Mouse (Mus musculus) ZHBTc4 (cell line): ENCODE results near the gene Itpa.
"Not testable (repeated sequence)": the region's sequence is repeated elsewhere in the genome, so short reads cannot be mapped to it uniquely, and the experiment has no call there.

Experiments used
- DNase-seq: peaks from one replicate; pipeline ENCODE4 v3.0.0-alpha.2; 2011; ENCODE audit warnings: low read depth, low spot score

The Itpa gene

DNA sequence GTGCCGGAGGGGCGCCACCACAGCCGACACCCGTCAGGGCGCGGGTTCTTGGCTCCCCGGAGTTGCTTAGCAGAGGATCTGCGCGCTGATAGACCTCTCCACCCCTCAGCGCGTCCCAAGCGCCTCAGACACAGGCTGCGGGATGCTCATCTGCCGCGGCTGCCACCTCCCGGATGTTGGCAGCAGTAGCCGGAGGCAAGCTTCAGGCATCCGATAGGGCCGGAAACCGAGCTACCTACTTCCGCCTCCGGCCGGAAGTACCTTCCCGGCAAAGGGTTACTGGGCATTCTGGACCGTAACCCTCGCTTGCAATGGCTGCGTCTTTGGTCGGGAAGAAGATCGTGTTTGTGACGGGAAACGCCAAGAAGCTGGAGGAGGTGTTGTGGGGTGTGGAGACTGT, at the start of gene Itpa:
Gene Itpa (plus strand): TSS at position 52 of the 400 bp plus-strand sequence.
- DNase-seq: peak; percentile 97

DNA sequence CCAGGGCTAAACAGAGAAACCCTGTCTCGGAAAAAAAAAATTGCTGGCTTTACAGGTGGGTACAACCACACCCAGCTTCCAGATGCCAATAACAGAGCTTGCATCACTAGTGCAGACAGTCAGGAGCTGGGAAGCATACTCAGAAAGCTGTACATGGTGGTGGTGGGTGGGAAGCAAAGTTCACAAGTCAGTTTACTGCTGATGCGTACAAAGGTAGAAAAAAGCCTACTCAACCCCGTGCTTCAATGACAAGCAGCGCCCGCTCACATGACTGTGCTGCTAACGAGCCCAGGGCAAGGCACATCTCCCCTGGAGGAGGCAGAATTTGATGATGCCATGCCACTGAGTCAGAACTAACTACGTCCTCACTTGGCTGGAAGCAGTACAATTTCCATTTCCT, 48.4 kb upstream of the Itpa start:
- no peak for DNase-seq

DNA sequence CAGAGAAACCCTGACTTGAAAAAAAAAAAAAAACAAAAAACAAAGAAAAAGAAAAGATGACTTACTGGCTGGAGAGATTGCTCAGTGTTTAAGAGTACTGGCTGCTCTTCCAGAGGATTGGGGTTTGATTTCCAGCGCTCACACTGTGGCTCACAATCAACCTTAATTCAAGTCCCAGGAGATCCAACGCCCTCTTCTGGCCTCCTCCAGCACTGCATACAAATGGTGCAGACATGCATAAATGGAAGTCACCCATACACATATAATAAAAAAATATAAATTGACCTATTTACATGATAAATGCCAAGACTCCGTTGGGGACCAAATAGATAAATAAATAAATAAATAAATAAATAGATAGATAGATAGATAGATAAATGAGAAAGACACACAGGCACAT, 39.0 kb upstream of the Itpa start:
- DNase-seq: peak; percentile 84

DNA sequence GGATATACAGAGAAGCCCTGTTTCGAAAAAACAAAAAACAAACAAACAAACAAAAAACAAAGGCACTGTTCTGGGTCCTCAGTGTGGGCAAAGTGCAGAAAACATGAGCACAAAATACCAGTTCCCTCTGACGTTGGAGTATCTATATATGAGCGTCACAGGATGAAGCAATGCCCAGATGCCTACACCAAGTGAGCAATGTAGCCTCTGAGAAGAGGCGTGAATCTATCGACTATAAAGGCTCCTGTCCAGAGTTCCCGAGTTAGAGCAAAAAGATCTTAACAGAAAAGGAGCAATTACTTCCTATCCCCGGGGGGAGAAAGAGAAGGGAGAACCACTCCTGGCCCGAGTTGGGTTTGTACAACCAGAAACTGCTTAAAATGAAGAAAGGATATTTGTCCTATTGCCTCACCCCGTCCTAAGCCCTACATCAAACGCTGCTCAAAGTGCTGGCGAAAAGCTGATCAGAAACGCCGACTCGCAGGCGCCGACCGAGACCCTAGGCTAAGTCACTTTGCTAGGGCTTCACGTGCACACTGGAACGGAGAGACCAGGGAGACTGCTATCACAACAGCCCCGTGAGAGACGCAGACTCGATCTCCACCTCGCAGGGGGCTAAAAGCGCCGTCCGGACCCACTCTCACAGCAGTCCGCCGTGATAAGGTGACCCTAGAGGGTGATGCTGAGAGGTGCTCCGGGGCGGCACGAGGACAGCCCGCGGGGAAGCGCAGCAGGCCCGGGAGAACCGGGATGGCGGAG, 38.2 kb upstream of the Itpa start:
- DNase-seq: peak; percentile 57

DNA sequence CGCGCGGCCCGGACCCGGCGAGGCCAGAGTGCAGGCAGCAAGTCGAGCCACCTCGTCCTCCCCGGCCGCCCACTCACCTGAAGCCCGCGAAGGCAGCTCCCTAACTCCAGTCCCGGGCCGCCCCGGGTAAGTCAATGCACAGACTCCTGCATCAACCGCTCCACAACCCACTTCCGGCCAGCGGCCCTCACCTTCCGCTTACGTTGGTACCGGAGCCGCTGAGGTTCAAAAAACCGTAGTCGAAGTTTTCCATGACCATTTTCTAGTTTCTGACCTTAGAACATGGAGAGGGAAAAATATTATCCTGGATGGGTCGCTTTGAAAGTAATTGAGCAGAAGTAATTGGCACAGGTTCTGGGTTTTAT, 37.6 kb upstream of the Itpa start, which contains the start of the genes Fastkd5 and Ubox5:
Gene Fastkd5 (minus strand): TSS at position 189 of the 365 bp plus-strand sequence.
Gene Ubox5 (minus strand): TSS at position 200 of the 365 bp plus-strand sequence.
- DNase-seq: peak; percentile 84

DNA sequence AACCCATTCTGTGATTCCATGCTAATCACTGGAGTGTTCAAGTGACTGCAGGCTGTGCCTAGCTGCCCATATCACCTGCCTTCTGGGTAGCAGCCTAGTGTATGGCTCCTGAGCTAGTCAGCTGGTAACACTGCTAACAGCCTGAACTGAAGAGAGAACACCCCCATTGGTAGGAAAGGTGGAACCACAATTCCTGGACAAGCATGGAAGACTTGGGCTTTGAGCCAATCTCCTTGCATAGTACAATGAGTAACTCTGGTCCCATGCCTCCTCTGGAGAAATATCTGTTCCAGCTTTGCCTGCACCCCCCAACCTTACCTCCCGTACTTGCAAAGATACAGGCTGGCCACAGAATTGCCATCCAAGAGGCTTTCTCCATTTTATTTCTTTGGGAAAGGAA, 35.0 kb upstream of the Itpa start:
- DNase-seq: no peak

DNA sequence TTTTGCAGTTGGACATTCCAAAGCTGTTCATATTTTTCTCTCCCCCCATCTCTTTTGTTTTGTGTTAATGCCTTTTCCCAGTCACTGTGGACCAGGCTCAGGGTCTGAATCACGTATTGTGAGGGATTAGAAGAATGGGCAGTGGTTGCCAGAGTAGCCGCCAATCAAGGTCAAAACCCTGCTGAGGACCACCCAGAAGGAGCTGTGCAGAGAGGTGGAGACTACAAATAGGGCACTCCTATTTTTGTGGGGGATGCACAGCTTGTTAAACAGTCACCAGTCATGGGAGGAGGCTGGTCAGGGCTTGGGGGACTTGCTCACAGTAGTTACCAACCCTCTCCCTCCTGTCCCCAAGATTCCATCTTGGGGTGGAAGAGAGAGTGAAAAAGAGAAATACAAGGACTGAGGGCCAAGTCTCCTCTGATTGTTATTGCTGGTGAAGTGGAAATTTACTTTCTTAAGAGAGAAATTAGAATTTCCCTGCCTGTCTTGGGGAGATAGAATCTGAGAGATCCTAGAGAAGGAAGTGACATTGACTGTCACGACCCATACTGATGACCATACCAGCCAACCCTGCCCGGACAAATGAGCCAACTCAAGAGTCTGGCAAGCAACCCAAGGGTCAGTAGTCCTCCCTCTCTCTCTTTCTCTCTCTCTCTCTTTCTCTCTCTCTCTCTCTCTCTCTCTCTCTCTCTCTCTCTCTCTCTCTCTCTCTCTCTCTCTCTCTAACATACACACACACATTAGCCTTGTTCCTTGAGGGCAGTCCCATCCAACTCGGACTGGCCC, 34.3 kb upstream of the Itpa start:
- peak; percentile 34 for DNase-seq

DNA sequence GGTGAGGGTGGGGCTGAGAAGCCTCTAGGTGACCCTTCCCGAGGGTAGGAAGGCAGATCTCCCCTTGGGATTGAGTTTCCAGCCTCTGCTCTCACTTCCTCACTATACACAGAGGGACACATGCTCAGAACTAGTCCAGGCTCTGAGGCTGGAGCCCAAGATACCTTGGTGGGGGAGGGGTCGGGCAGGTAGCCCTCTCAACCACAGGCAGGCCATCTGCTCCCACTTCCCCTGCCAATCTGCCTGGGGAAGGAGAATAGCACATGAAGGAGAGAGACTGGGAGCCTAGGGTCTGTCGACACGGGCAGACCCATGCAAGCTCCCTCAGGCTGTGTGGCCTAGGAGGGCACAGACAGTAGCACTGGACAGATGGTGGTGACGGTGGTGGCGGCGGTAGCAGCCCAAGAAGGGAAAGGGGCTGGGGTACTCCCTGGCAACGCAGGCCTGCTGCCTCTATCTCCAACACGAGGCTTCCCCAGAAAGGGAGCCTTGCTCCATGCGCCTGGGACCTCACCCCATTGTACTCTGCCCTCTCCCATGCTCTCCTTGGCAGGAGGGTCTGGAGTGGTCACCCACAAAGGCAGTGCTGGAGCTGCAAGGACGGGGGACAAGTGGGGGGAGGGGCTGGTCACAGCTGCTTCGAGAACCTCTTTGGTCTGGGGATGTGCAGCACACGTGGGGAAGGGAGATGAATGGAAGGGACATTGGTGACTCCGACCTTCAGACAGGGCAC, 33.2 kb upstream of the Itpa start:
- DNase-seq: peak; percentile 20

DNA sequence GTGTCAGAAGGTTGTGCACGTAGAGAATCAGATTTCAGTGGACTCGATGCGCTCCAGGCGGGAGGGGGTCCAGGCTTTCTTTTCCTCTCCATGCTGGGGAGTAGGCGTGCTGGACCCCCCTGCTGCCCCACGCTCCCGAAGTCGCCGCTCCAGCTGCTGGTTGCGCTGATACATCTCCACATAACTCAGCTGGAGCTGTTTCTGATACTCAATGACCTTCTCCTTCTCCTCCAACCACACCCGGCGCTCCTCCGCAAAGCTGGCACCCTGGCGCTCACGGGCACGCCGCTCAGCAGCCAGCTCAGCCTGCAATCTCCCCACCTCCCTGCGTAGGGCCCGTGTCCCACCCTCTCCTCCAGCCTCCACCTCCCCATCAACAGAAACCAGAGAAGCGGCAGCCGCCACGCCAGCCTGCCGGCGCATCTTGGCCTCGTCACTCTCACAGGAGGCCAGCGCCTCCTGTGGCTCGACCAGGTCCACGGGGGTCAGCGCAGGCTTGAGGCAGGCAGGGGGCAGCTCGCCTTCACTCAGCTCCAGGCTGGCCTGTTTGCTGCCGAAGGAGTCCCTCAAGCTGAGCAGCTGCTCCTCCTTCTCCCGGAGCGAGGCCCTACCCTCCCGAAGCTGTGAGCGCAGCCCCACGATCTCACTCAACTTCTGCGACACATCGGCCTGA, 32.5 kb upstream of the Itpa start:
- DNase-seq: peak; percentile 48

DNA sequence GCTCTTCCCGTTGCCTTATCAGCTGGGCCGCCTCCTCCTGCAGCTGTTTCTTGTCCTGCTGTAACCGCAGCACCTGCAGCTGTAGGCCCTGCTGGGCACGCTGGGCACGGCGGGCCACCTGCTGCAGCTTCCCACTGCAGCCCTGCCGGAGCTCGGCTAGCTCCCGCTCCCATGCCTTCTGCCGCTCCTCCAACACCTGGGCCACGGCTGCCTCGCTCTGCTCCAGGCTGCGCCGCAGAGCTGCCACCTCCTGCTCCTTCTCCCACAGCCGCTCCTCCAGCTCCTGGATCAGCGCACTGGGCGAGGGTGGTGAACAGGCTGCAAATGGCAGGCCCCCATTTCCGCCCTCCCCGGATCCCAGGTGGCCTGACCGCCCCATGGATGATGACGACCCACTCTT, 31.6 kb upstream of the Itpa start:
- peak; percentile 65 for DNase-seq

DNA sequence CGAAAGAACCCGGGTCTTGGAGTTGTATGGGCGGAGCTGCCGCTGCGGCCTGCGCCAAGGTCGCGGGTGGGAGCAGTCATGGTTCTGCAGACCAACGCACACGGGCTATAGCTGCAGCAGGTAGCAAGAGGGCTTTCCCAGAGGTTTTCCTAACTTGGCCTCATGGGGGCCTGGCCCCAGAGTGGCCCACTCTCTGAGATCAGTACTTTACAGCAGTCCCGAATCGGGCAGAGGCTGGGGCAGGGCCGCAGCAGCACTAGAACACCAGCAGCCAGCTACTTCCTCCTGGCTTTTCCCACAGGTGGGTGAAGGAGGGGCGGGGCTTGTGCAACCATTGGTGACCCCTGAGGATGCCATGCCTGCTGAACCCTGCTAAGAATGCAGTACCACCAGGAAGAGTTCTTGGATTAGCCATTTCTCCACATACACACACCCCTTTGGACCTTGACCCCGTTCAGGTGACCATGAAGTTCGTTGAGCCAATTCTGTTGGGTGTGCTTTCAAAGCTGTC, 29.3 kb upstream of the Itpa start:
- DNase-seq: peak; percentile 66

DNA sequence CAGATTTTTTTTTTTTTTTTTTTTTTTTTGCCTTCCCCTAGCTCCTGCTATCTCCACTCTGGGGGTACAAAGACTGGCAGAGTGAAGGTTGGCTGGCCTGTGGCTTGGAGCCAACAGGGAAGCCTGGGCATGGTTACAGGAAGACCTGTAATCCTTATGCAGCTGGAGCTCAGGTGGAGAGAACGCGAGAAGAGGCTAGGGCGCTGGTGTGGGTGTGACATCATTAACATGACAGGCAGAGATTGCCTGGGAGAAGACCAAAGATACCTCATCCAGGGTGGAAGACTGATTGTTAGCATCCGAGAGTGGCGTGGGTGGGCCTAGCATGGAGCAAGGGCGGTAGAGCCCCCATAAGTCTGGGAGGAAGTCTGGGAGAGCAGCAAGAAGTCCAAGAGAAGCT, 28.1 kb upstream of the Itpa start:
- DNase-seq: peak; percentile 49

DNA sequence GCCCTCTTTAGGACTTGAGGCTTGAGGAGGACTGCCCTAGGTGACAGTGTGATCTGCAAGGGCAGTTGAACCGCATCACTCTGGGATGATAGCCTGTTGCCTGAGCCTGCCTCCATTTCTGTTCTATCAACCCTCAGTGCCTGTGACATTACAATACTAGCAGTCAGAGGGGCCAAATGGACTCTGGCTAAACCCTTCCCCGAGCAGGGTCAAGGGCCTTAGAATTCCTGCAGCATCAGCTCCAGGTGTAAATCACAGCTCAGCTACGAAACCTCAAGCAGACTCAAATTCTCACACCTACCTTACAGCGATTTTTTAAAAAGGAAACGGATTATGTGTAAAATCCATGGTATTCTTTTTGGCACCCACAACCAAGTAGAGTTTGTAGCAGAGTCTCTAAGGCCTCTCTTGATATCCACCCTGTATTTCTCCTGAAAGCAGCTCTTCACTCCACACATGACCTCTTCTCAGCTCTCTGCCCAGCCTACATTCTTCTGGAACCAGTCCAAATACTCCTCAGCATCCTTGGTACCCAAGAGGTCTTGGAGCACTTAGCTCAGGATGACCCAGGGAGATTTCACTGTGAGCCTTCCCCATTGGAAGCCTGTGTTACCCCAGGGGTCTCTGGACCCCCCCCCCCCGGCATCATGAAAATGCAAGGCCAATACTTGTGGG, 25.9 kb upstream of the Itpa start:
- no peak for DNase-seq

DNA sequence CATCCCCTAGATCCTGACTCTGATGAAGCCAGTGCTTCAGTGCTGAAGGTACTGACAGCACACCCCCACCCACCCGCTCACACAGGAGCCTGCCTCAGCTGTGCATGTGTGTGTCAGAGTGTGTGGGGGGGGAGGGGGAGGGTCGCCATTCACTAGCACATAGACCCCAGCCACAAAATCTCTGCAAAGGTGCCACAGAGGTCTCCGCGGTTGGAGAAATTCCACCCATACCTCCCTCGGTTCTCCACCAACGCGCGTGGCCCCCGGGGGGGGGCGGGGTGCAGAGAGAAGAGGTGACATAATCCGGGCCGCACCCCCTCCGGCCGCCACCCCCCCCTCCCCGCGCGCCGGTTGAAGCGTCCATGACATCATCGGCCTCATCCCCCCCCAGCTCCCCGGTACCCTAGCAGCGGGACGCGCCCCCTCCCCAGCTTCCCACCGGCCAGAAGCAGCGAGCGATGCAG, 25.2 kb upstream of the Itpa start:
- DNase-seq: peak; percentile 66

DNA sequence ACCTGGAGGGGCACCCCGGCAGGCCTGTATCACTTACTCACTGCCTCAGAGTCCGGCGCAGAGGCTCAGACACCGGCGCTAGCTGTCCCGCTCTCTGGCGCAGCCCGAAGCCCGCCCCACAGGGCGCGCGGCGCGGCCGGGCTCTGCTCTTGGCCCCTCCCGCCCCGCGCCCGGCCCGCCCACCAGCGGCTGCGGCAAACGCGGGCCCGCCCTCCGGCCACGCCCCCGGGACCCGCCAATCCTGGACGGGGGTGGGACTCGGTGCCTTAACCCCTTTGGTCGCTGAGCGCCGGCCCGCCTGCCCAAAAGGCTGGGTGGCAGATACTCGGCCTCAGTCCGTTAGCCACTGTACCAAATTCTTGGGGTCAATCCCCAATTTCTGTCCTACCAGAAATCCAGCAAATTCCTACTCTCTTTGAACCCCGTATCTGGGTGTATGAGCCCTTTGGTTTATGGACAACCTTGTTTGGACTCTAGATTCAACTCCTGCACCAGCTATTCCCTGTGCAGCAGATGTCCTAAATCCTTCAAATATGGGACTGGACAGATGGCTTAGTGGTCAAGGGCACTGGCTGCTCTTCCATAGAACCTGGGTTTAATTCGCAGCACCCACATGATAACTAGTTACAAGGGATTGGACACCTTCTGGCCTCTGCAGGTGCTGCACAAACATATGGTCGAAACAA, 24.6 kb upstream of the Itpa start, which contains the start of gene Lzts3:
Gene Lzts3 (minus strand): TSS at position 120 of the 686 bp plus-strand sequence.
- DNase-seq: peak; percentile 94

DNA sequence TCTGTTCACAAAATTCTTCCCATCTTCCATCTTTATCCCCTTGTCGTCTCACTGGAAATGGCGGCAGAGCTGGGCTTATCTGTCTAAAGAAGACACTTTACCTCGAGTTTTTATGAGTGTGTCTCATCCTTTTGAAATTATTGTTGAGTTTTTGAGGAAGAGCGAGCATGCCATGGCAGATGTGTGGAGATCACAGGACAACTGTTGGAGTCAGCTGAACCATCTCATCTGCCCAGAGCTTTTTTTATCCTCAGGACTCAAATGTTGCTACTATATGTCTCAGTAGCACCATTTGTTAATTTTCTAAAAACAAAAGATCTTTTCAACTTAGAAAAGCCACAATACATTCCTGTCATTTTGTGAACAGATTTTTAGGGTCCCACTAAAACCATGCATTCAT, 22.2 kb upstream of the Itpa start:
- no peak for DNase-seq

DNA sequence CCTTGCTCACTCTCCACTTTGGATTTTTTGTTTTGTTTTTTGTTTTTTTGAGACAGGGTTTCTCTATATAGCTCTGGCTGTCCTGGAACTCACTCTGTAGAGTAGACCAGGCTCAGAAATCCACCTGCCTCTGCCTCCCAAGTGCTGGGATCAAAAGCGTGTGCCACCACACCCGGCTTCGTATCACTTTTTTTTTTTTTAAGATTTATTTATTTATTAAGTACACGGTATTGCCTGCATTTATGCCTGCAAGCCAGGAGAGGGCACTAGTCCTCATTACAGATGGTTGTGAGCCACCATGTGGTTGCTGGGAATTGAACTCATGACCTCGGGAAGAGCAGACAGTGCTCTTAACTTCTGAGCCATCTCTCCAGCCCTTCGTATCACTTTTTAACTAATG, 18.4 kb upstream of the Itpa start:
- not testable (repeated sequence) for DNase-seq

DNA sequence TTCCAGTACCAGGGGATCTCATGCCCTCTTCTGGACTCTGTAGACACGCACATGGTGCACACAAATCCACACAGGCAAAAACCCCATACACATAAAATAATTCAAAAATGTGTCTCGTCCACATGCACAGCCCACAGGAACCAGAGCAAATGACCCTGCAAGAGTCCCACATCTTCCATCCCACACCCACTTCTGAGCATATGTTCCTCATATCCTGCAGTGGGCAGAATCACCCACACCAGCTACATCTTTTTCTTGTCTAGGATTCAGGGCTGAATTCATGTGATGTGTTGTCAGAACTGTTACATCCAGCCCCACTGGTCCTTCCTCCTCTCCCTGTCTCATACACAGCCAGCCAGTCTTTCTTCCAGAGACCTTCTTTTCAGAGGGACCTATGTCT, 14.1 kb upstream of the Itpa start:
- DNase-seq: no peak

DNA sequence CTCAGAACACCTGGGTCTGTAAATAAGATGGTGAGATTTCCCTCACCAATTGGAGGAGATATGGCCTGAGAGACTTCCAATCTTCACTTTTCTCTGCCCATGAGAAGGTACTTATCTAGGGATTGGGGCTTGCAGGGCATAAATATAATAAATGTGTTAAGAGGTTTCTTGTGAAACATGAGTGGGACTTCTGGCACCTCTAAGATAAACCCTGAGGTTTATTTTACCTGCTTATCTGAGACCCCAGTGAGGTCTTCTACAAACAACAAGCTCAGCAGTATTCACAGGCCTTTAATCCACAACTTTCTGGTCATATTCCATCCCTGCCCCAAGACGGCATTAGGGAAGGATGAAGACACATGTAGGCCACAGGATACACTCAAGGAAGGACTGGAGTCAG, 13.7 kb upstream of the Itpa start:
- no peak for DNase-seq
